Comparison of ENCODE assay signal across 8 mouse cellular contexts in genomic region chr17:47294091-47294534, GRCm38 (mm10).
DNase-seq lines count a peak whose midpoint lies in the region; ATAC-seq and TF ChIP-seq lines count a peak whose summit lies in the region.

No protein-coding gene starts in this region.

- WGBS in intestine, postnatal 0 days: 12% methylated on average over 5 of the region's 5 CpGs

- intact Hi-C loops in gastrocnemius, adult 2 months (cut with DNase I): no loop called here
- intact Hi-C loops in left cerebral cortex, postnatal 10 days (cut with DNase I): loop anchor here (5.0 kb wide), 1 partner anchor 252 kb away; no protein-coding TSS in a partner anchor

- H3K27me3 ChIP-seq in intestine, postnatal 0 days (replicated peaks; ENCODE audit: control insufficient read depth, insufficient read depth, low read length): no peaks in the 10 kb centered on the region

- no peak for TF ChIP-seq CTCF in gastrocnemius, adult 2 months (IDR thresholded peaks at IDR 0.05)
- no peak for TF ChIP-seq CTCF in intestine, postnatal 0 days (IDR thresholded peaks at IDR 0.05; ENCODE audit: low read depth)

- no peak overlapping the region for H3K4me3 ChIP-seq in gastrocnemius, adult 2 months
- no peak overlapping the region for H3K4me3 ChIP-seq in intestine, postnatal 0 days (ENCODE audit: low read depth, low read length)

- ATAC-seq in intestine, postnatal 0 days: peak; percentile 72

- no peaks in the 10 kb centered on the region for H3K9me3 ChIP-seq in intestine, postnatal 0 days (ENCODE audit: control insufficient read depth)

- H3K9ac ChIP-seq in intestine, postnatal 0 days (ENCODE audit: low read depth, low read length): no peak overlapping the region

- peak; percentile 99 for DNase-seq in 3T3-L1 (ENCODE audit: low read depth, low spot score)
- DNase-seq in Muller cell, postnatal 12 days (ENCODE audit: inconsistent ontology term): peak; percentile 91
- peak; percentile 75 for DNase-seq in gastrocnemius, adult 2 months
- DNase-seq in lung, postnatal 4 days: peak; percentile 51 to 56
- DNase-seq in left cerebral cortex, postnatal 10 days (ENCODE audit: extremely low spot score in 1 of 2, low spot score in 2 of 2): no peak
- DNase-seq in ovary, adult 18-20 months (ENCODE audit: low spot score): no peak
- no peak for DNase-seq in left cerebral cortex, adult 18-20 months (ENCODE audit: low spot score in 2 of 2)

- H3K27ac ChIP-seq in gastrocnemius, adult 2 months: peak overlapping the region; percentile 67
- H3K27ac ChIP-seq in intestine, postnatal 0 days (ENCODE audit: low read depth, low read length): no peak overlapping the region

- no peak overlapping the region for H3K4me2 ChIP-seq in intestine, postnatal 0 days (replicated peaks; ENCODE audit: low read depth)

- H3K36me3 ChIP-seq in intestine, postnatal 0 days (ENCODE audit: control insufficient read depth, insufficient read depth): no peaks in the 10 kb centered on the region; the same call in 1 of the 2 replicates

- H3K4me1 ChIP-seq in intestine, postnatal 0 days (replicated peaks; ENCODE audit: control insufficient read depth, insufficient read depth, low read length): peaks cover 20% of the 10 kb centered on the region; the same call in 1 of the 2 replicates

Comparison
In these comparisons a context has a peak if more than half of its experiments do, and no peak if none do; other contexts are left out.
1. DNase-seq: peak in 3T3-L1 (single experiment), Muller cell, postnatal 12 days (single experiment), gastrocnemius, adult 2 months (single experiment) and lung, postnatal 4 days (2 of 2); none in left cerebral cortex, postnatal 10 days (0 of 2), ovary, adult 18-20 months (single experiment) and left cerebral cortex, adult 18-20 months (0 of 2).